Mouse (Mus musculus) splenic B cell, adult 2 months (primary cell): ENCODE measurements around the gene Kpna6.
"Not testable (repeated sequence)": the region's sequence is repeated elsewhere in the genome, so short reads cannot be mapped to it uniquely, and the experiment has no call there.

ENCODE experiments used
- DNase-seq: peaks from one replicate; pipeline ENCODE4 v3.0.0-alpha.2; 2011; ENCODE audit warnings: low read depth, low spot score
- H3K27me3 ChIP-seq: 2 replicates; pipeline ENCODE4 v1.6.1; 2012; ENCODE audit warnings: mild to moderate bottlenecking, low read length, moderate library complexity, mixed read lengths; ENCODE audit not compliant: control insufficient read depth, poor library complexity, insufficient read depth, severe bottlenecking
- H3K36me3 ChIP-seq: 2 replicates; pipeline ENCODE4 v1.6.1; 2012; ENCODE audit warnings: mild to moderate bottlenecking, low read length, moderate library complexity, mixed read lengths; ENCODE audit not compliant: control insufficient read depth, poor library complexity, insufficient read depth, severe bottlenecking

Gene Kpna6

DNA sequence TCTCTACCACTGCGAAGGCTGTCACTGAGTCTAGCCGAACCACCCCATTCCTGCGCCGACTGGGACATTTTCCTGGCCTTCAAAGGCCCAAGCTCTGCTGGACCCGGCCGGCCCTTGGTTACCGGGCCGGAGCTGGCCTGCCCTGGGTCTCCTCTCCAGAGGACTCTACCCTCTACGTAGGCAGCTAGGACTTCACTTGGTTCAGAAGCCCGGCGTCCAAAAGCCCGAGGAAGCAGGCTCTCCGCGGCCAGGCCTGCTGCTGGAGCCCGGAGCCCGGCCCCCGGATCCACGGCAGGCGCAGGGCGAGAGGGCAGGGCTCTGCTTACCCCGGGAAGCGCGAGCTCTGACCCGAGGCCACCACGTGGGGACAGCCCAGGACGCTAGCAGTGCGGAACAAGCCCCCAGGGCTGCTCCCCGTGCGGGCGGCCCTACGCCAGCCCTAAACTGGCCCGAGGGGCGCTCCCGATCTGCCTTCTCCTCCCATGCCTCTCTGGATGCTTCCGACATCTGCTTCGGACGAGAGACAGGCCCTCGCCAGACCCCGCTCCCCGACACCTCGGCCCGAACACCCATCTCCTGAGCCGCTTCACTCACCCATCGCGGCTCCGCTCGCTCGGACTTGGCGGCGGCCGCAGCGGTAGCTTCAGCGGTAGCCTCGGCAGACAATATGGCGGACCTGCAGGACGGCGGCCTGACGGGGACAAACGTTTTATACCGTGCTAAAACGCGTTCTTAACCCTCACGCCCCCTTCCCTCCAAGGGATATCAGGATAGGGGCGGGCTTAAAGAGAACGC lies at the start of gene Kpna6:
Kpna6 (minus strand) TSS at position 685 of the 795 bp plus-strand sequence.
- Histone ChIP-seq H3K27me3 (no peaks in the 10 kb centered on the region), H3K36me3 (peaks cover 2% of the 10 kb centered on the region; the same call in 1 of the 2 replicates)
- DNase-seq: peak; percentile 85

- no peak for DNase-seq
- Histone ChIP-seq H3K36me3 (peaks cover 24% of the 10 kb centered on the region), H3K27me3 (no peaks in the 10 kb centered on the region)
Observed at GRCm38 (mm10) chr4:129716310-129716709, 43.7 kb upstream of the Kpna6 start.

DNA sequence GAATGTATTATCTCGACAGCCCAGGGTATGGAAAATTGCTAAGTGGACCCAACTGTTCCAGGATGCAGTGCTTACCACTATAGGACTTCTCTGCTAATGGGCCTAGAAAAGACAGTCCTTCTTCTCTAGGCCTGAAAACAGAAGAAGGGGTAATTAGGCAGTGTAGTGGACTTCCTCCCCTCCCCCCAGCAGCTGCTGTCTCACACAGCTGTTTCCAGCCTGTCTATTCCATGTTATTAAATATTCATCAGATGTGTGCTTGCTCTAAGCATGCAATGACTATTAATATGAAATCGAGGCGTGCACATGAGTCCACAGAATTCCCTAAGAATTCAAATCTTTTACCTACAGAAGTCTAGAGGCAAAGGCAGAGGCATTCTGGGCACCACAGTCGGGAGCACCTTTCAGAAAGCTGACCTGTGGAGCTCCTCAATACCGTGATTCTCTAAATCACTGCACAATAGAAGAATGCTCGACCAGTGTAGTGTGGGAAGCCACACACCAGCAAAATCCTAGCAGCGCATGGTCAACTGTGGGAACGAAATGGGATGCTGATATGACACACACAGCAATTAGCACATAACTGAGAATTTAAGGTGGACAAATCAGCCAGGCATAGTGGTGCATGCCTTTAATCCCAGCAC lies 37.0 kb upstream of the Kpna6 start:
- no peaks in the 10 kb centered on the region for H3K27me3 ChIP-seq
- no peak for DNase-seq

DNA sequence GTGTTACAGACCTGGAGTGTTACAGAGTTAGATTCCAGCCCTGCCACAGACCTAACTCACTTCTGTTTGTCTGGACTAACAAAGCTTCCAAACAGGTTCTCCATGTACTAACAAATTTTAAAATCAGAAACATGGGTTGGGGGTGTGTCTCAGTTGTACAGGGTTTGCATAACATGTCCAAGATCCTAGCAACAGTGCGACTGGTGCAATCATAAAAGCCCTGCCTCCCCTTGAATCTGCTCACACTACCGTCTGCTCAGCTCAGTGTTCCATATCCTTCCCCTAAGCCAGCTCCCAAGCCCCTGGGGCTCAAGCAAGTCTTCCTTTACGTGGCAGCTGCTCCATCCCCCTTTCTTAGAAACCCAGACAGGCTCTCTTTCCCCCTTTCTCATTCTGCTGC lies 34.2 kb upstream of the Kpna6 start:
- no peak for DNase-seq
- Histone ChIP-seq H3K27me3 (no peaks in the 10 kb centered on the region), H3K36me3 (peaks cover 11% of the 10 kb centered on the region)

More for the DNA sequence above, 37.0 kb upstream of the Kpna6 start:
- peaks cover 18% of the 10 kb centered on the region for H3K36me3 ChIP-seq

DNA sequence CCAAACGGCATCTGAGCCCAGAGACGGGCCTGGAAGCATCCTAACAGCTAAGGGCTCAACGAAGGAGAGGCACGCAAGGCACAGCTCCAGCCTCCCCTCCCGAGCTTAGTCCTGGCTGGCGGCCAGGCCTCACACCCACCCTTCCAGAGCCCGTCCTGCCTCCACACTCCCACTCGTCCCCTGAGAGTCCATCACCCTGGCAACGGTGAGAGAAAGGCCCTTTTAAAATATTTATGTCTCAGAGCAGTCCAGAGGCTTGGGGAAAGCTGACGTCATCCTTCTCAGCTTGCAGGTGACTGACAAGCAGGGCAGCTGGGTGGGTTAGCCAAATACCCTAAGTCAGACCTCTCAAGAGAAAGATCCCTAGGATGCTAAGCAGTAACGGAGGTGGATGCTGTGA lies 29.9 kb upstream of the Kpna6 start:
- Histone ChIP-seq H3K27me3 (no peaks in the 10 kb centered on the region), H3K36me3 (peaks cover 2% of the 10 kb centered on the region; the same call in 1 of the 2 replicates)
- DNase-seq: no peak

DNA sequence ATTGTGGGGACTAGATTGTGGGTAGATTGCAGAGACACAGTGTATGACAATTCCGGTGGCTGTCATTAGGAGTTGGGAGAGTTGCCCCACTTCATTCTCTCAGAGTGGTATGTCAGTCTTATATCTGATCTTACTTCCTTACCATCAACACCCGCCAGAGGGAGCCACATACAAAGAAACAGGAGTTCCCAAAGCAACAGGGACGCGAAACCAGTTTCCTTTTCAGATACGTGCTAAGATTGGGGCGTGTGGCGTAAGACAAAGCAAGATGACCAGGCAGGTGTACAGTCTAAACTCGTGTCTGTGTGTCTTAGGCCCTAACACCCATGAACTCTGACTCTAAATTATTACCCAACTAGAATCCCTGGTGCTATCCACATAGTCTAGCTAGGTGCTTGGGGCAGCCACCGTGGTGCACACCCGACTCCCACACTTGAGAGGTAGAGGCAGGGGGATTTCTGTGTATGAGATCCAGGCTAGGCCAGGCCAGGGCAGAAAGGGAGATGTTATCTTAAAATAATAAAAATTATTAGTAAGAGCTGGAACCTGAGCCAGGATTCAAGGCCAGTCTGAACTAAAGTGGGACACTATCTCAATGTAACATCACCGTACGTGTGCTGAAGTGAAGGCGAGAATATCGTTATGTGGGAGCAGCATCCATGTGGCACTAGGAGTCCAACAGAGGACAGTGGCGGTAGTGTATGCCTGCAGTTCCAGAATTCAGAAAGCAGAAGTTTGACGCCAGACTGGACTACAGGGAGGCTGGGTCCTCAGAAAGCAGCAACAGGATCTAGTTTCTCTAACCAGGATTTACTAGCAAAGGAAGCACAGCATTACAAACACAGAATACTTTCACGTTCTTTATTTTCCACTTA lies 29.2 kb upstream of the Kpna6 start:
- no peaks in the 10 kb centered on the region for H3K27me3 ChIP-seq
- DNase-seq: peak; percentile 93
- peaks cover 2% of the 10 kb centered on the region; the same call in 1 of the 2 replicates for H3K36me3 ChIP-seq

DNA sequence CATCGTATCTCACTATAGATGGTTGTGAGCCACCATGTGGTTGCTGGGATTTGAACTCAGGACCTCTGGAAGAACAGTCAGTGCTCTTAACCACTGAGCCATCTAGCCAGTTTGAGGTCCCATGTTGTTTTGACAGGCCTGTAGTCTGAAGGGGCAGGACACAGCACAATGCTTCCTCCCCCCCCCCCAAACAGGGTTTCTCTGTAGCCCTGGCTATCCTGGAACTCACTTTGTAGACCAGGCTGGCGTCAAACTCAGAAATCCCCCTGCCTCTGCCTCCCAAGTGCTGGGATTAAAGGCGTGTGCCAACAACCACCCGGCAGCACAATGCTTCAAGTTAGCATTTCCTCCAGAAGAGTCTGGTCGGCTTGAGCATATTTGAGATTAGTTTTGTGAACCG lies 28.1 kb upstream of the Kpna6 start:
- H3K27me3 ChIP-seq, H3K36me3 ChIP-seq, DNase-seq: not testable (repeated sequence)

DNA sequence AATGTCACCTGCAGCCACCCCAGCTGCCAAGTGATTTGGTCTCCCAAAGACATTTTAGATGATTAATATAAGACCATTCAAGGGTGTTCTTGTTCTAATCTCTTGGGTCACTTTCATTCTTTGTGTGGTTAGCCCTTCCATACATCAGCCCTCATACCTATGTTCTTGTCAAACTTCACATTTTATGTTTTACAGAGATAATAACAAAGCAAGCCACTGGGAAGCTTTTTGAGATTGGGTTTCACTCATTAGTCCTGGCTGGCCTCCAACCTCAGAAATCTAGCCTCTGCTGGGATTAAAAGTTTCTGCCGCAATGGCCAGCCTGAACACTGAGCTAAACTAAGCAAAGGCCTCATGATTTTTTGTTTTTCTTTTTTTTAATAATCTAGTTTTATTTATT lies 27.6 kb upstream of the Kpna6 start:
- DNase-seq: no peak
- Histone ChIP-seq H3K27me3 (no peaks in the 10 kb centered on the region), H3K36me3 (peaks cover under 1% of the 10 kb centered on the region; the same call in 1 of the 2 replicates)

- Histone ChIP-seq H3K27me3 (no peaks in the 10 kb centered on the region), H3K36me3 (no peaks in the 10 kb centered on the region)
- no peak for DNase-seq
Observed at GRCm38 (mm10) chr4:129697191-129697590, 24.6 kb upstream of the Kpna6 start.

- Histone ChIP-seq H3K27me3 (no peaks in the 10 kb centered on the region), H3K36me3 (no peaks in the 10 kb centered on the region)
- peak; percentile 89 for DNase-seq
Observed at GRCm38 (mm10) chr4:129696158-129696985, 23.8 kb upstream of the Kpna6 start, which contains the start of gene Tmem39b. Gene Tmem39b, minus strand, starts transcription at chr4:129696838.

DNA sequence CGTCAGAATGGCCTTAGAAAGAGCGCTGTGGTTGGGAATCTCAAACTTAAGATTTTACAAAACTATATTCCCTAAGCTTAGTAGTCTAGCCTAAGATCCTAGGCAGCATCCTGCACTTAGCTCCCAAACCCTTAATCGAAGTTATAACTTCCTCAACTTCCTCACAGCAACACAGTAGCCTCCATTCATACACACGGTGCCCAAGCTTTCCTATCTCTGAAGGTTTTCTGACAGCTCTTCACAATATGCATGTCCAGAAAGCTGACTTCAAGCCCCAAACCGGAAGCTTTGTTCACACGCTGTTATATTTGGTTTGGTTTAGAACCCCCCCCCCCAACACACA lies 23.2 kb upstream of the Kpna6 start:
- Histone ChIP-seq H3K36me3 (no peaks in the 10 kb centered on the region), H3K27me3 (no peaks in the 10 kb centered on the region)
- DNase-seq: no peak

- no peaks in the 10 kb centered on the region for H3K27me3 ChIP-seq
- no peak for DNase-seq
- peaks cover 10% of the 10 kb centered on the region; the same call in 1 of the 2 replicates for H3K36me3 ChIP-seq
Observed at GRCm38 (mm10) chr4:129684531-129684930, 12.0 kb upstream of the Kpna6 start.

GRCm38 (mm10) chr4:129683901-129684493 lies 11.4 kb upstream of the Kpna6 start:
- H3K36me3 ChIP-seq: peaks cover 10% of the 10 kb centered on the region; the same call in 1 of the 2 replicates
- no peak for DNase-seq
- H3K27me3 ChIP-seq: no peaks in the 10 kb centered on the region

- H3K36me3 ChIP-seq: peaks cover 14% of the 10 kb centered on the region; the same call in 1 of the 2 replicates
- no peak for DNase-seq
- no peaks in the 10 kb centered on the region for H3K27me3 ChIP-seq
Observed at GRCm38 (mm10) chr4:129681837-129682236, 9.3 kb upstream of the Kpna6 start.
